Mouse (Mus musculus) intestine, embryonic 16.5 days (tissue): ENCODE data around the gene 6430548M08Rik. TPM values are rescaled to one million over a fixed set of nuclear protein-coding genes. Genes with fewer than 3 reads are reported as not detected.

Source experiments
- ATAC-seq: fragments of 200-750 bp; cut with Nextera tagmentation; 2 replicates; pipeline ENCODE4 v1.8.0; 2017; ENCODE audit warnings: moderate TSS enrichment, moderate library complexity
- H3K27ac ChIP-seq: fragments of 300-500 bp; sonication (generic); 2 replicates; pipeline ENCODE4 v1.5.1; 2014; ENCODE audit warnings: mild to moderate bottlenecking, low read length
- H3K27me3 ChIP-seq: fragments of 300-500 bp; sonication (generic); replicated peaks from 2 replicates; pipeline ENCODE4 v1.6.1; 2014; ENCODE audit warnings: low read length, control low read depth, mixed read lengths; ENCODE audit not compliant: control insufficient read depth, insufficient read depth
- H3K36me3 ChIP-seq: fragments of 300-500 bp; sonication (generic); 2 replicates; pipeline ENCODE4 v1.6.1; 2014; ENCODE audit warnings: low read length, control low read depth; ENCODE audit not compliant: control insufficient read depth, insufficient read depth
- H3K4me1 ChIP-seq: fragments of 300-500 bp; sonication (generic); 2 replicates; pipeline ENCODE4 v1.6.1; 2014; ENCODE audit warnings: low read length, control low read depth, mixed read lengths; ENCODE audit not compliant: control insufficient read depth, insufficient read depth
- H3K4me2 ChIP-seq: fragments of 300-500 bp; sonication (generic); 2 replicates; pipeline ENCODE4 v1.6.1; 2014; ENCODE audit warnings: low read depth, low read length, control low read depth
- H3K4me3 ChIP-seq: fragments of 300-500 bp; sonication (generic); 2 replicates; pipeline ENCODE4 v1.5.1; 2014; ENCODE audit warnings: mild to moderate bottlenecking, low read length
- H3K9ac ChIP-seq: fragments of 300-500 bp; sonication (generic); 2 replicates; pipeline ENCODE4 v1.6.1; 2014; ENCODE audit warnings: low read depth, low read length
- H3K9me3 ChIP-seq: fragments of 300-500 bp; sonication (generic); 2 replicates; pipeline ENCODE4 v1.6.1; 2016; ENCODE audit warnings: low read length, control low read depth; ENCODE audit not compliant: control insufficient read depth
- WGBS: fragments of 180-500 bp; shearing (Covaris S2); extraction: QIAGEN DNeasy Blood & Tissue Kit; methylation state at CpG from one replicate; pipeline ENCODE4 v1.1.7; 2014; 5-methylcytosine and 5-hydroxymethylcytosine counted together
- polyA plus RNA-seq: library from polyadenylated mRNA; unstranded; fragments of >200 nt; fragmentation: Nextera tagmentation; extraction: Ambion mirVana; gene quantifications from 2 replicates; pipeline ENCODE4 v1.2.1, GENCODE M21; 2015

6430548M08Rik gene
- polyA plus RNA-seq, 1 experiment from 2014 or later, result 4.6 TPM

DNA sequence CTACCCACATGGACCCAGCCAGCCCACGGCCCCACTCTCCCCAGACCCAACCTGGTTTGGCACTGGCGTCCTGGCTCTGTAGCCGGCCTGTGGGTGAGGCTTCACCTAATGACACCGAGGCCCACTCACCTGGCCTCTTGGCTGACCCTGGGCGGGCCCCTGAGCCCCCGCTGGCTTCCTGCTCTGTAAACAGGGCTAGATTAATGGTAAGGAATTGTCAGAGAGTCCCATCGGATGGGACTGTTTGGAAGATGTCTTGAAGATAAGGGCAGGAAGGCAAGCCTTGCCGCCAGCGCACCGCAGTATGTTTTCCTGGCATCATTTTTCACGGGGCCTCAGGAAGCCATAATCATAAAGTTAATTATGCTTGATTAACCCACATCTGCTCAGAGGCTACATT is 94.2 kb downstream of the 6430548M08Rik start:
- no peaks in the 10 kb centered on the region for H3K9me3 ChIP-seq
- 33% methylated on average over 11 of the region's 11 CpGs for WGBS
- no peak overlapping the region for H3K4me3 ChIP-seq
- no peaks in the 10 kb centered on the region for H3K27me3 ChIP-seq
- ATAC-seq, result no peak
- H3K4me2 ChIP-seq, result no peak overlapping the region
- H3K27ac ChIP-seq, result no peak overlapping the region
- H3K9ac ChIP-seq, result no peak overlapping the region
- H3K4me1 ChIP-seq, result peaks cover 26% of the 10 kb centered on the region
- no peaks in the 10 kb centered on the region for H3K36me3 ChIP-seq

DNA sequence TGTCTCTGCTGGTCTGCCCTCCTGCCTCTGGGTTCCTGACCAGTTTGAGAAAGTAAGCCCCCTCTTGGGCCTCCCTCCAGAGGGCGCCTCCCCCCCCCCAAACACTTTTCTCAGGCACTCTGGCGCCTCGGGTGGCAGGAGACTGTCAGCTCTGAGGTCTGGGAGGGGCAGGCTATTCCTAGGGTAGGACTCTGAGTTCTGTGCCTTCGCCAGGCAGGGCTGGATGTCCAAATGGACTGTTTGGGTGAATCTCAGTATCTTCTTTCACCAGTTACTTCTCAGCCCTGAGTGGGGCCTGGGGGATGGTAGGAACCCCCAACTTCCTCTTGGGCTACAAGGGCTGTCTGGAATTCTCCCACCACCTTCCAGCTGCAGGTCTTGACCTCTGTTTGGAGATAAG is 97.4 kb downstream of the 6430548M08Rik start:
- 10% methylated on average over 4 of the region's 4 CpGs for WGBS
- H3K27me3 ChIP-seq, result no peaks in the 10 kb centered on the region
- H3K9me3 ChIP-seq, result no peaks in the 10 kb centered on the region
- no peak overlapping the region for H3K27ac ChIP-seq
- no peaks in the 10 kb centered on the region for H3K36me3 ChIP-seq
- peaks cover 20% of the 10 kb centered on the region for H3K4me1 ChIP-seq
- peak; percentile 33; the same call in 1 of the 2 replicates for ATAC-seq
- H3K4me3 ChIP-seq, result no peak overlapping the region
- H3K4me2 ChIP-seq, result no peak overlapping the region
- H3K9ac ChIP-seq, result peak overlapping the region; percentile 10; the same call in 1 of the 2 replicates

DNA sequence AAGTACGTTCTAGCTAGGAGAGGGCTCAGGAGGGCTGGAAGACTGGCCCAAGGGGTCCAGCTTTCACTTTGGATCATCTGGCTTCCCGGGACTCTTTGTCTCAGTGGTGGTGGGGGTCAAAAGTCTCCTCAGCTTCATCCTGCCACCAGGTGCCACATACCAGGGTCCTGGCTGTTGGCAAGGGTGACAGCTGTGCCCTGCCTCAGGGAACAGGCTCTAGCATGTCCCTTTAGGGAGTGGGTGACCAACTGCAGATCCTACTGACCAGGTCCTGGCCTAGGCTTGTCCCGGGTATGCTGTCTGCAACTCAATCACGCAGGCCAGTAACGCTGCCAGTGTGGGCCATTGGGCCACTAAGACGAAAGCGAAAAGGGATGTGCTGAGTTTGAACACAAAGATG is 98.6 kb downstream of the 6430548M08Rik start:
- H3K36me3 ChIP-seq, result no peaks in the 10 kb centered on the region
- H3K27me3 ChIP-seq, result no peaks in the 10 kb centered on the region
- H3K4me1 ChIP-seq, result peaks cover 31% of the 10 kb centered on the region
- WGBS, result 86% methylated on average over 7 of the region's 7 CpGs
- no peak overlapping the region for H3K4me3 ChIP-seq
- no peak for ATAC-seq
- no peak overlapping the region for H3K9ac ChIP-seq
- no peaks in the 10 kb centered on the region for H3K9me3 ChIP-seq
- H3K4me2 ChIP-seq, result no peak overlapping the region
- no peak overlapping the region for H3K27ac ChIP-seq

DNA sequence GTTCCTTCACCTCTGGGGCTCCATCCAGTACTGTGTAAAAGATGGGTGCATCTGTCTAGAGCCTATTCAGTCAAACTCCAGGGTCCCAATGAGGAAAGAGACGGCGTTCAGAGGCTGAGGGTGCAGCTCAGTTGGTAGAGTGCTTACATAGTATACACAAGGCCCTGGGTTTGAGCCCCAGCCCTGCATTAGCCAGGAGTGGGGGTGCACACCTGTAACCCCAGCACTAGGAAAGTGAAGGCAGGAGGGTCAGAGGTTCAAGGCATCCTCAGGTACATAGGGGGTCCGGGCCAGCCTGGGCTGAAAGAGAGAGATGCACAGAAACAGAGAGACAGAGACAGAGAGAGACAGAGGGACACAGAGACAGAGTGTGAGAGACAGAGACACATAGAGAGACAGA is 99.3 kb downstream of the 6430548M08Rik start:
- Histone ChIP-seq H3K4me1 (peaks cover 34% of the 10 kb centered on the region), H3K27me3 (no peaks in the 10 kb centered on the region), H3K36me3 (no peaks in the 10 kb centered on the region), H3K4me2 (no peak overlapping the region), H3K9ac (no peak overlapping the region), H3K9me3 (no peaks in the 10 kb centered on the region), H3K27ac (no peak overlapping the region), H3K4me3 (no peak overlapping the region)
- WGBS, result 95% methylated on average over 3 of the region's 3 CpGs
- ATAC-seq, result no peak

DNA sequence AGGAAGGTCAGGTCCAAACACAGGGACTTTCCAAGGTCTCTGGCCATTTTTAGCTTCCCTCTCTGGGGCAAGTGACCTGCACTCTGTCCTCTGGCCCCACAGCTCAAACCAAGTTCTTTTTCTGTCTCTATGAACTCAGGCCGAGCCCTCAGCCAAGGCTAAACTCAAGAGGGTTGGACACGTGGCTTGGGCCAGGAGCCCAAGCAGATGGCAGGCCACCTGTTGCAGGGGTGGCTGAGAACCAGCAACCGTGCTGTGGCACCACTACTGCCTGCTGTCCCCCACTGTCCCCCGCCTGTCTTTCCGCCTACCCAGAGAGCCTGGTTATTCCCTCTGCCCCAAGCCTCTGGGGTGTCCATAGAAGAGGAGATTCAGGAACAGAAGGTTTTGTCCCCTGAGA is 100.0 kb downstream of the 6430548M08Rik start:
- H3K9me3 ChIP-seq, result no peaks in the 10 kb centered on the region
- H3K27me3 ChIP-seq, result no peaks in the 10 kb centered on the region
- ATAC-seq, result no peak
- H3K4me3 ChIP-seq, result no peak overlapping the region
- no peak overlapping the region for H3K4me2 ChIP-seq
- H3K36me3 ChIP-seq, result no peaks in the 10 kb centered on the region
- H3K9ac ChIP-seq, result no peak overlapping the region
- H3K4me1 ChIP-seq, result peaks cover 34% of the 10 kb centered on the region
- no peak overlapping the region for H3K27ac ChIP-seq
- WGBS, result 67% methylated on average over 5 of the region's 5 CpGs

Other genes starting within 250 kb of the 6430548M08Rik start
- 124 and 125 TPM in 2 replicates for gene Usp10, start 203.8 kb upstream of the 6430548M08Rik start, polyA plus RNA-seq
- 5.8 and 7.1 TPM in 2 replicates for gene Gm20388, start 203.3 kb upstream of the 6430548M08Rik start, polyA plus RNA-seq
- 20.8 and 23.1 TPM in 2 replicates for gene Crispld2, start 121.7 kb upstream of the 6430548M08Rik start, polyA plus RNA-seq
- 40.5 and 44.7 TPM in 2 replicates for gene Zdhhc7, start 12.7 kb upstream of the 6430548M08Rik start, polyA plus RNA-seq
- gene Fam92b, start 63.3 kb downstream of the 6430548M08Rik start, polyA plus RNA-seq, result 0.55 and 0.67 TPM in 2 replicates
- gene Gse1, start 114.3 kb downstream of the 6430548M08Rik start, polyA plus RNA-seq, result 7.3 and 8.3 TPM in 2 replicates